Mouse (Mus musculus): Measurements from ENCODE around the gene H2-Q1.
A peak's percentile ranks its signal among the peaks of the same experiment; 100 is the strongest.
"Not testable (repeated sequence)": the region's sequence is repeated elsewhere in the genome, so short reads cannot be mapped to it uniquely, and the experiment has no call there.

Gene H2-Q1

GRCm38 (mm10) chr17:35342711-35343476, 22.7 kb downstream of the H2-Q1 start:
- peak; percentile 44 for DNase-seq

- not testable (repeated sequence) for DNase-seq
These were observed 27.5 kb downstream of the H2-Q1 start for GRCm38 (mm10) chr17:35347659-35348058.

- DNase-seq = not testable (repeated sequence)
These were observed 33.1 kb downstream of the H2-Q1 start for GRCm38 (mm10) chr17:35353275-35353674.

GRCm38 (mm10) chr17:35354071-35354470, 33.9 kb downstream of the H2-Q1 start:
- no peak for DNase-seq

- DNase-seq = peak; percentile 75
These were observed 36.9 kb downstream of the H2-Q1 start for GRCm38 (mm10) chr17:35357086-35357485.

GRCm38 (mm10) chr17:35358763-35359469, 38.7 kb downstream of the H2-Q1 start:
- no peak for DNase-seq

- no peak for DNase-seq
These were observed 39.3 kb downstream of the H2-Q1 start for GRCm38 (mm10) chr17:35359470-35359862.
